Mouse (Mus musculus) intestine, embryonic 15.5 days (tissue): Measurements from ENCODE around the gene Fkbp15. TPM values are rescaled to one million over a fixed set of nuclear protein-coding genes. Genes with fewer than 3 reads are reported as not detected.
A peak's percentile ranks its signal among the peaks of the same experiment; 100 is the strongest.

Experiments
- ATAC-seq: fragments of 200-750 bp; cut with Nextera tagmentation; 2 replicates; pipeline ENCODE4 v1.8.0; 2017; ENCODE audit warnings: moderate TSS enrichment, moderate library complexity
- H3K27ac ChIP-seq: fragments of 300-500 bp; sonication (generic); 2 replicates; pipeline ENCODE4 v1.5.1; 2015; ENCODE audit warnings: mild to moderate bottlenecking, inconsistent platforms
- H3K27me3 ChIP-seq: fragments of 300-500 bp; sonication (generic); replicated peaks from 2 replicates; pipeline ENCODE4 v1.6.1; 2015; ENCODE audit warnings: inconsistent platforms
- H3K36me3 ChIP-seq: fragments of 300-500 bp; sonication (generic); 2 replicates; pipeline ENCODE4 v1.6.1; 2015; ENCODE audit warnings: inconsistent platforms
- H3K4me1 ChIP-seq: fragments of 300-500 bp; sonication (generic); replicated peaks from 2 replicates; pipeline ENCODE4 v1.6.1; 2015; ENCODE audit warnings: inconsistent platforms
- H3K4me2 ChIP-seq: fragments of 300-500 bp; sonication (generic); replicated peaks from 2 replicates; pipeline ENCODE4 v1.6.1; 2015; ENCODE audit warnings: mild to moderate bottlenecking, inconsistent platforms
- H3K4me3 ChIP-seq: fragments of 300-500 bp; sonication (generic); replicated peaks from 2 replicates; pipeline ENCODE4 v1.5.1; 2015; ENCODE audit warnings: inconsistent platforms
- H3K9ac ChIP-seq: fragments of 300-500 bp; sonication (generic); 2 replicates; pipeline ENCODE4 v1.6.1; 2015; ENCODE audit warnings: inconsistent platforms
- H3K9me3 ChIP-seq: fragments of 300-500 bp; sonication (generic); 2 replicates; pipeline ENCODE4 v1.6.1; 2016; ENCODE audit warnings: inconsistent platforms
- WGBS: fragments of 180-500 bp; shearing (Covaris S2); methylation state at CpG from one replicate; pipeline ENCODE4 v1.1.7; 2015; 5-methylcytosine and 5-hydroxymethylcytosine counted together
- polyA plus RNA-seq: library from polyadenylated mRNA; unstranded; fragments of >200 nt; fragmentation: Nextera tagmentation; extraction: Ambion mirVana; gene quantifications from 2 replicates; pipeline ENCODE4 v1.2.1, GENCODE M21; 2015

Gene Fkbp15
- polyA plus RNA-seq, 1 experiment from 2014 or later: 23.7 TPM

DNA sequence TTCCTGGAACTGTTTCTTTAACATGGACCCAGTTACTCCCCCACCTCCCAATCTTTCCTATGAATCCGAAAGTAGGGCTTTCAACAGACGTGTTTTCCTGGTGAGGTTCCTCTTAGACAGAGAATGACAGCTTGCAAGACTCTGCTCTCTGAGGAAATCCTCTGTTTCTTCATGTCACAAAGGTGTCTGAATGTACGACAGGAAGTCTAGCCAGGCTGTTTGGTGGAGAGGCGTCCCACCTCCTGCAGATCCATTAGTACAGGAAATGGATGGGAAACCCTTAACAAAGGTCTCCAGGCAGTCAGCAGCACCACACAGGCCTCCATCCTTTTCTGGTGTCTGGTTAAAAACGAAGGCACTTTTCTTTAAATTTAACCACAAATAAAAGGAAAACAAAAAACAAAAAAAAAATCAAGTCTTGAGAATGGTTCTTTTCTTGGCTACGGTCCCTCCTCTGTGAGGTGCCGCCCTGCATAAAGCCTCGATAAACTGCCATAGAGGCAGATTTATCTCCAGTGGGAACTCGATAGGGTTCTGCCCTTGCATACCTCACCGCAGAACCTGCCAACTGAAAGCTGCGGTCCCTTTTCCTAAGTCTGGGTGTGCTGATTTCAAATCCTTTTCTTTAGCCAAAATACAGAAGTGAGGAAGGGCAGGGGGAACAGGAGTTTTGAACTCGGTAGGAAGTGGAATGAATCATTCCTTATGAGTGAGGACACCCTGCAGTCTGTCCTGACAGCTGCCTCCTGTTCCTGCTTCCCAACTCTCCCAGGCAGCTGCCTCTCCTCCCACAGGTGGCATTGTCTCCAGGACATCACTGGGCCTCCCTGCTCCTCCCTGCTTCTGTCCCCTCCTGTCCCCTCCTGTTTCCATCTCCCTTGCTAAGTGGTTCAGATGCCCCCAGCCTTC, 73.1 kb downstream of the Fkbp15 start:
- H3K27me3 ChIP-seq: no peaks in the 10 kb centered on the region
- H3K36me3 ChIP-seq: no peaks in the 10 kb centered on the region
- ATAC-seq: peak; percentile 20
- WGBS: 12% methylated on average over 12 of the region's 12 CpGs
- H3K9ac ChIP-seq: peak overlapping the region; percentile 65
- peak overlapping the region; percentile 77 for H3K4me3 ChIP-seq
- peak overlapping the region; percentile 60 for H3K27ac ChIP-seq
- H3K9me3 ChIP-seq: no peaks in the 10 kb centered on the region
- peak overlapping the region; percentile 83 for H3K4me2 ChIP-seq
- peaks cover 7% of the 10 kb centered on the region for H3K4me1 ChIP-seq

DNA sequence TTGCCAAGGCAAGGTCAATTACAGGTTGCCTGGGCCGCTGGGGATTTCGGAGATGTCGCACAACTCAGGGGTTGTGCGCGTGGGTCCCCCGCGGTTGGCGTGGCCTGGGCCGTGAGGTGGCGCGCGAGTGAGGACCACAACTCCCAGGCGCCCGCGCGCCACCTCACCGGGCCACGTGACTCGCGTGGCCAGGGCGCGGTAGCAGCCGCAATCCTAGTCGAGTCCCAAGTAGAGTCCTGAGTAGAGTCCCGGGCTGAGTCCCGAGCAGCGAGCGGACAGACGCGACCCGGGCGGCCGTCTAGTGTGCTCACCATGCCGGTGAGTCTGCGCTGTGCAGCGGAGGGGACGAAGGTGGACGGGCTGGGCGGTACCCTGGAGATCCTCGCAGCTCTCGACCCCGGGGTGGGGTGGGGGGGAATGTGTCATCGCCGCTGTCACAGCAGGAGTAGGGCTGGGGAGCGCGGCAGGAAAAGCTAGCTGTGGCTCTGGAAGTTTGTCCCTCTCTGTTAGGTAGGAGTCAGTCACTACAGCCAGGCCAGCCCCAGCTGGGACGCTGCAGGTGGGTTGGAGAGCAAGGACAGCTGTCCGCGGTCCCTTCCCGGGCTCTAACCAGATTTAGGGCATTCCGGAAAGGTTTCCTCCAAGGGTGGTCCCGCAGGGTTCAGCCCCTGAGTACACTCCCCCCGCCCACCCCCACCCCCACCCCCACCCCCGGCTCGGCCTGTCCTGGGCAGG, 73.9 kb downstream of the Fkbp15 start:
- ATAC-seq: peak; percentile 93
- no peaks in the 10 kb centered on the region for H3K9me3 ChIP-seq
- WGBS: under 1% methylated on average over 55 of the region's 55 CpGs
- no peaks in the 10 kb centered on the region for H3K27me3 ChIP-seq
- peaks cover 7% of the 10 kb centered on the region for H3K4me1 ChIP-seq
- H3K27ac ChIP-seq: peak overlapping the region; percentile 60
- peak overlapping the region; percentile 65 for H3K9ac ChIP-seq
- no peaks in the 10 kb centered on the region for H3K36me3 ChIP-seq
- H3K4me3 ChIP-seq: peak overlapping the region; percentile 77
- H3K4me2 ChIP-seq: peak overlapping the region; percentile 83

DNA sequence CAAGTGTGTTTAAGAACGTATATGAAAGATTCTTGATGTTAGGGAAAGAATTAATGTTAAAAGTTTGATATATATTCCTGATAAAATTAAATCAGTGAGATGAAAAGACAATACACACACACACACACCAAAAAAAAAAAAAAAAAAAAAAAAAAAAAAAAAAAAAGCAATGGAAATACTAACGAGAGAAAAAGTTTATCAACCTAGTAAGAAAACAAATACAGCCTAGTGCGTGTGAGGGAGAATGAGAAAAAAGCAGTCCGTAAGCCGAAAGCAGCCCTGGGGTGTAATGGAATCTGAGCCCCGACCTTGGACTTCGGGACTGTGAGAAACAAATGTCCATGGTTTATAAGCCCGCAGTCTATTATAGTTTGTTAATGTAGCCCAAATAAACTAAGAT, 74.8 kb downstream of the Fkbp15 start:
- ATAC-seq: no peak
- Histone ChIP-seq H3K4me3 (no peak overlapping the region), H3K36me3 (no peaks in the 10 kb centered on the region), H3K9ac (no peak overlapping the region), H3K27me3 (no peaks in the 10 kb centered on the region), H3K4me1 (peaks cover 7% of the 10 kb centered on the region), H3K4me2 (peak overlapping the region; percentile 83), H3K27ac (no peak overlapping the region), H3K9me3 (no peaks in the 10 kb centered on the region)
- 71% methylated on average over 8 of the region's 8 CpGs for WGBS

DNA sequence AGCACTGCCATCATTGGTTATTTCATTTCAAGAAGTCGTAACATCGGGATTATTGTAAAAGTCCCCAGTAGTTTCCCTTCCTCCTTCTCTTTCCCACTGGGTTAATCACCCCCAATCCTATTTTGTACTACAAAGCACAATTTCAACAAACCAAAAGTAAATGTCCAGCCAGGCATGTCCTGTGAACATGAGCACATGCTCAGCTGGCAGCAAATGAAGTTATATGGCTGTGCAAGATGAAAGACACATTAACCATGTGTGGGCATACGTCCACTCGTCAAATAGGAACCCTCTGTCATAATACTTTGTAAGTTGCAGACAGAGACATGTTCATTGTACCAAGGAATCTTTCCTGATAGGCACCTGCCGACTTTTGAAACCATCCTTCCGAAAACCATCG, 77.4 kb downstream of the Fkbp15 start:
- H3K27me3 ChIP-seq: no peaks in the 10 kb centered on the region
- peaks cover 5% of the 10 kb centered on the region for H3K4me1 ChIP-seq
- no peaks in the 10 kb centered on the region for H3K9me3 ChIP-seq
- no peak overlapping the region for H3K27ac ChIP-seq
- no peak overlapping the region for H3K4me3 ChIP-seq
- ATAC-seq: no peak
- WGBS: 89% methylated on average over 7 of the region's 7 CpGs
- no peak overlapping the region for H3K4me2 ChIP-seq
- H3K36me3 ChIP-seq: no peaks in the 10 kb centered on the region
- H3K9ac ChIP-seq: no peak overlapping the region

DNA sequence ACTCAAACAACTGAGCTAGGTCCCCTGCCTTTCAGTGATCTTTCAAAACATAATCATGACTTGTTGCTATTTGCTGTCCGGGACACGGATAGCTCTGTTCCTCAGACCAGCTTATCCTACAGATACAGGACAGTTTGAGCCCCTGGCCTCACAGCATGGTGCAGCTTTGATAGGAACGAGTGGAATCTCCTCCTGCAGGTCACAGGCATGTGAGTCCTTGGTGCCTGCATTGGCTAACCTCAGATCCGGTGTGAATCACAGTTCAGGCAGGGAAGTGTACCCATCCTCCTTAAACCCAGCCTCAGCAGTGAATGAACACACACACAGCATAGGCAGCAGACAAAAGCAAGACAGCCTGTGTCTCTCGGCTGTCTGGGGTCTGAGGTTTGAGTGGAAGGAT, 79.0 kb downstream of the Fkbp15 start:
- Histone ChIP-seq H3K9ac (no peak overlapping the region), H3K27me3 (no peaks in the 10 kb centered on the region), H3K27ac (no peak overlapping the region), H3K4me1 (no peaks in the 10 kb centered on the region), H3K4me3 (no peak overlapping the region), H3K36me3 (no peaks in the 10 kb centered on the region), H3K9me3 (no peaks in the 10 kb centered on the region), H3K4me2 (no peak overlapping the region)
- WGBS: 57% methylated on average over 5 of the region's 5 CpGs
- ATAC-seq: no peak

DNA sequence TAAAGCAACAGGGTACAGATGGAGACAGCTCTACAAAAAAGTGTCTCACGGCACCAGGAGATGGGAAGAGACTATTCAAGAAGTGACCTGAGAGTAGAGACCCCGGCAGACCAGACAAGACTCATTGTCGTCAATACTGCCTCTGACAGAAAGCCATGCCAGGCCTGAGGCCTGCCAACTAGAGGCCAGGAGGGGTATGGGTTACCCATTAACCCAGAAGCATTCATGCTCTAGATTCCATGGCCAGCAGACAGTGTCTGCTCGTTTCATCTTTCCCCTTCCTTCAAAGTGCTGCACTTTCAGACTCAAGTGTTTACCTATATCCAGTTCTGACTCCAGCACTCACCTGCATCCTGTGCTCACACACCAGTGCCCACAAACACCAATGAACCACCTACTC, 82.3 kb downstream of the Fkbp15 start:
- Histone ChIP-seq H3K36me3 (no peaks in the 10 kb centered on the region), H3K27me3 (no peaks in the 10 kb centered on the region), H3K4me1 (no peaks in the 10 kb centered on the region), H3K27ac (no peak overlapping the region), H3K4me3 (no peak overlapping the region), H3K9me3 (no peaks in the 10 kb centered on the region), H3K4me2 (no peak overlapping the region), H3K9ac (no peak overlapping the region)
- WGBS: 55% methylated on average over 4 of the region's 4 CpGs
- ATAC-seq: peak; percentile 70

DNA sequence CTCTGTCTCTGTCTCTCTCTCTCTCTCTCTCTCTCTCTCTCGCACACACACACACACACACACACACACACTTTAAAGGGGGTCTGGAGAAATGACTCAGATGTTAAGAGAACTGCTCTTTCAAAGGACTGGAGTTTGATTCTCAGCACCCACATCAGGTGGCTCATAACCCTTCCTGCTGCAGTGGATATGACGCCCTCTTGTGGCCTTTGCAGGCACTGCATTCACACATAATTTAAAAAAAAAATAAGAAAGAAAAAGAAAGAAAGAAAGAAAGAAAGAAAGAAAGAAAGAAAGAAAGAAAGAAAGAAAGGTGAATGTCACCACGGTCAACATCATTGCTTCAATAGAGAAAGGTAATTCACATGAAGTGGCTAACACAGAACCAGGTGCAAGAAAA, 83.1 kb downstream of the Fkbp15 start:
- Histone ChIP-seq H3K9me3 (no peaks in the 10 kb centered on the region), H3K4me3 (no peak overlapping the region), H3K9ac (no peak overlapping the region), H3K4me1 (no peaks in the 10 kb centered on the region), H3K27me3 (no peaks in the 10 kb centered on the region), H3K4me2 (no peak overlapping the region), H3K27ac (no peak overlapping the region), H3K36me3 (no peaks in the 10 kb centered on the region)
- 67% methylated on average over 3 of the region's 3 CpGs for WGBS
- no peak for ATAC-seq

DNA sequence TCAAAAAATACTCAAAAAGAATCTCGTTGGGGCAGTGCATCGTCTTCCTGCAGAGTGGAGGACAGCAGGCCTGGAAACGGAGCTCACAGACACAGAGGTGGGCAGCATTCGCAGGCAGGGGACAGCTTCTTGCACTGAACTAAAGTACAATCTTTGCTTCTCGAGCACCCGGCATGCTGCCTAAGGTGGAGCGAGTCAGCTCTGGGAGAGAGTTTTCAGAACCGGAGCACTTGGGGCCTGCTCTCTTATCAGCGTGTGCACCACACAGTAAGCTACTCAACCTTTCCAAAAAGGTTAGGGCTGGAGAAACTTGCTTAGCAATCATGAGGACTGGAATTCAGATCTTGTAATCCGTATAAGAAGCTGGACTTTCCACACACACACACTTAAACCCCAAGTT, 83.7 kb downstream of the Fkbp15 start:
- Histone ChIP-seq H3K4me2 (no peak overlapping the region), H3K4me3 (no peak overlapping the region), H3K9me3 (no peaks in the 10 kb centered on the region), H3K36me3 (no peaks in the 10 kb centered on the region), H3K27ac (no peak overlapping the region), H3K4me1 (no peaks in the 10 kb centered on the region), H3K27me3 (no peaks in the 10 kb centered on the region), H3K9ac (no peak overlapping the region)
- WGBS: 83% methylated on average over 10 of the region's 10 CpGs
- ATAC-seq: no peak

DNA sequence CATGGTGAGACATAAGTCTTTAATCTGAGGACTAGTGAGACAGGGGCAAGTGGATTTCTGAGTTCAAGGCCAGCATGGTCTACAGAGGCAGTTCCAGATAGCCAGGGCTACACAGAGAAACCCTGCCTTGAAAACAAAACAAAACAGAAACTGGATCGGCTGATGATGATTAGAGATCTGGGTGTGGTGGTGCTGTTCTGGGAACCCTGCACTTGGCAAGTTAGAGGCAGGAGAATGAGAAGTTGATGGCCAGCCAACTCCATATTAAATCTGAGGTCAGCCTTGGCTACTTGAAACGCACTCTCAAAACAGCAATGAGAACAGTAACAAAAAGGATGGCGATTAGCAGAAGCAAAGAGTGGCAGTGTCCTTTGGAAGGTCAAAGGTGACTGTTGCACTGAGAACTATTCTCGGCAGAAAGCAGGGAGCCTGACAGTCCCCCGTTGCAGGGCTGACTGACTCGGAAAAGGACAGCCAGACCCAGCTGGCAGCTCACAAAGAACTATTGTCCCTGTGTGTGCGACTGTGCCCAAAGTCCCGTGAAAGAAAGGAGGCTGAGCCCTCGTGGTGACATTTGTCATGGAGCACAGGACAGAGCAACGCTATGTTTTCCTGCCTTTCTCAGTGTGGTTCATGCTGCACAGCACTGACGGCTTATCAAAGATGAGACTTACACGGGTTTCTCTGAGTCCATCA, 85.4 kb downstream of the Fkbp15 start:
- peak; percentile 28 for ATAC-seq
- Histone ChIP-seq H3K4me3 (no peak overlapping the region), H3K4me2 (no peak overlapping the region), H3K27me3 (no peaks in the 10 kb centered on the region), H3K4me1 (no peaks in the 10 kb centered on the region), H3K9me3 (no peaks in the 10 kb centered on the region), H3K36me3 (no peaks in the 10 kb centered on the region), H3K9ac (no peak overlapping the region), H3K27ac (no peak overlapping the region)
- WGBS: 49% methylated on average over 12 of the region's 12 CpGs

DNA sequence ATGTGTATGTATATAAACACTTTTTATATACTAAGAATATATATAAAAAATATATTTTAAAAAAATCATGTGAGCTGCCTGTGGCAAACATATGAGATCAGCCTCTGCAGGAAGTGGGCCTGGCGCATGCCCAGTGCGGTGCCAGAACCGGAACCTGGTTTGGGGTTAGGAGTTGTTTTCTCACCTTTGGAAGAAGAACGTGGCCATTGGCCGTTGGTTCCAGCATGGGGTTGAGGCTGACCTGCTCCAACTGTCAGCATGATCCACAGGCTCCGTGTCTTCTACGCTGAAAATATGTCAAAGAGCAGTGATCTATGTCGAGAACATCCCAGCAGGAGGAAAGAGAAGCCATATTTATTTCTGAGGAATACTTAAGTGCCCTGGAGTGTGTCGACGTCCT, 86.4 kb downstream of the Fkbp15 start:
- Histone ChIP-seq H3K9ac (no peak overlapping the region), H3K4me3 (no peak overlapping the region), H3K36me3 (no peaks in the 10 kb centered on the region), H3K4me1 (no peaks in the 10 kb centered on the region), H3K9me3 (no peaks in the 10 kb centered on the region), H3K27ac (no peak overlapping the region), H3K4me2 (no peak overlapping the region), H3K27me3 (no peaks in the 10 kb centered on the region)
- WGBS: 84% methylated on average over 10 of the region's 10 CpGs
- no peak for ATAC-seq

DNA sequence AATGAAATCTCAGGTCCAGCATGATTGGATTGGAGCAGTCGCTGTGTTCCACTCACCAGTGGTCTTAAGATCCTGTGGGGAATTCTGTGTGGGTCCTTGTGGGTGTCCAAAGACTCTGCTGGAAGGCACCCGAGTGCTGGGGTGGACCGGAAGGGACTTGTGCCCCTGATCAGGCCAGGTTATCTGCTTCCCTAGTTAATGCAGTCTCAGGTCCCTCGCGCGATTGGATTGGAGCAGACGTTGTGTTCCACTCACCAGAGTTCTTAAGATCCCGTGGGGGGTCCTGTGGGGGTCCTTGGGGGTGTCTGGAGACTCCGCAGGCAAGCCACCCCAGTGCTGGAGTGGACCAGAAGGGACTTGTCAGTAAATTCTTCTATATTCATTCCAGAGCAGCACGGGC, 87.7 kb downstream of the Fkbp15 start:
- no peaks in the 10 kb centered on the region for H3K36me3 ChIP-seq
- H3K9me3 ChIP-seq: no peaks in the 10 kb centered on the region
- H3K27me3 ChIP-seq: no peaks in the 10 kb centered on the region
- no peak for ATAC-seq
- WGBS: 89% methylated on average over 10 of the region's 10 CpGs
- no peak overlapping the region for H3K27ac ChIP-seq
- H3K4me2 ChIP-seq: no peak overlapping the region
- H3K4me1 ChIP-seq: no peaks in the 10 kb centered on the region
- no peak overlapping the region for H3K9ac ChIP-seq
- H3K4me3 ChIP-seq: no peak overlapping the region

DNA sequence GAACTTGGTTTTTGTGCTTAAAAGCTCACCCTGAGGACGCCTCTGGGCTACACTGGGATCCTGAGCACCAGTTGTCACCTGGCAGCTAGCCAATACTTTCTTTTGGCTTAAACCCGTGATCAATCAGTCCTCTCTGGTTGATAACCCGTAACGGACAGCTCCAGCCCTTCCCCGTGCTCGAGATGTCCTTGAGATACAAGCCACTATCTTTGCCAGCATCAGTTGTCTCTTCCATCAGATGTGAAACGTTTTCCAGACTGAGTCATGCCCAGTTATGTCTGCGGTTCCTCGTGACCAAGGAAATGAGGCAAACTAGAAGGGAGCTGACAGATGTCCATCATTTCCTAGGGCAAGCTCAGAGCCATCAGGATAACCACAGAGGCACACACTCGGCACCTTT, 93.2 kb downstream of the Fkbp15 start:
- no peak overlapping the region for H3K27ac ChIP-seq
- H3K4me1 ChIP-seq: no peaks in the 10 kb centered on the region
- H3K9ac ChIP-seq: no peak overlapping the region
- H3K36me3 ChIP-seq: no peaks in the 10 kb centered on the region
- no peak overlapping the region for H3K4me2 ChIP-seq
- H3K27me3 ChIP-seq: no peaks in the 10 kb centered on the region
- WGBS: 74% methylated on average over 10 of the region's 10 CpGs
- H3K4me3 ChIP-seq: no peak overlapping the region
- no peaks in the 10 kb centered on the region for H3K9me3 ChIP-seq
- ATAC-seq: no peak
